Mouse (Mus musculus) left cerebral cortex, postnatal 10 days (tissue): ENCODE data around the gene Sec14l1. TPM values are rescaled to one million over a fixed set of nuclear protein-coding genes. Genes with fewer than 3 reads are reported as not detected.
"Not testable (repeated sequence)": the region's sequence is repeated elsewhere in the genome, so short reads cannot be mapped to it uniquely, and the experiment has no call there.

Experiments
- DNase-seq, 2 experiments: peaks; one replicate each; pipeline ENCODE4 v3.0.0; 2021 to 2022; ENCODE audit warnings: low spot score in 2 of 2, mixed read lengths in 1 of 2; ENCODE audit errors: extremely low spot score in 1 of 2
- intact Hi-C: fragments of 180-260 bp; cut with DNase I; formaldehyde crosslinking; loops from one replicate; pipeline ENCODE4 v1.15.1; 2025
- total RNA-seq, 2 experiments: library from RNA; stranded (reverse); gene quantifications; 2 replicates each; pipeline ENCODE4 v1.2.3; 2021

Sec14l1 gene
- 100 to 1,000 TPM; 144 to 145 TPM for total RNA-seq

GRCm38 (mm10) chr11:117114592-117115345 lies at the start of gene Sec14l1:
Gene Sec14l1, plus strand, starts transcription at chr11:117115168.
- peak; percentile 98 to 99 for DNase-seq
- intact Hi-C loops: loop anchor here (5.0 kb wide), 1 partner anchor 32 kb away; no protein-coding TSS in a partner anchor

- intact Hi-C loops, DNase-seq: not testable (repeated sequence)
Observed at GRCm38 (mm10) chr11:117065602-117066001, 49.4 kb upstream of the Sec14l1 start.

GRCm38 (mm10) chr11:117066738-117067137 lies 48.2 kb upstream of the Sec14l1 start:
- DNase-seq: no peak
- intact Hi-C loops: no loop called here

GRCm38 (mm10) chr11:117068332-117068731 lies 46.6 kb upstream of the Sec14l1 start:
- DNase-seq: no peak
- intact Hi-C loops: no loop called here

GRCm38 (mm10) chr11:117069027-117069426 lies 45.9 kb upstream of the Sec14l1 start:
- intact Hi-C loops: no loop called here

GRCm38 (mm10) chr11:117070711-117071110 lies 44.3 kb upstream of the Sec14l1 start:
- DNase-seq: no peak
- intact Hi-C loops: loop anchor here (5.0 kb wide), 1 partner anchor 287 kb away; no protein-coding TSS in a partner anchor

More at GRCm38 (mm10) chr11:117069027-117069426, 45.9 kb upstream of the Sec14l1 start:
- DNase-seq: no peak

- peak; percentile 45 to 81 for DNase-seq
- intact Hi-C loops: loop anchor here (1.0 to 5.0 kb wide), 2 partner anchors 105 to 285 kb away; no protein-coding TSS in a partner anchor
Observed at GRCm38 (mm10) chr11:117072128-117072527, 42.8 kb upstream of the Sec14l1 start.

GRCm38 (mm10) chr11:117073426-117073825 lies 41.5 kb upstream of the Sec14l1 start:
- intact Hi-C loops: loop anchor here (5.0 kb wide), 1 partner anchor 284 kb away; no protein-coding TSS in a partner anchor
- no peak for DNase-seq

GRCm38 (mm10) chr11:117076576-117077196 lies 38.3 kb upstream of the Sec14l1 start:
- peak; percentile 77 to 90 for DNase-seq
- intact Hi-C loops: no loop called here

GRCm38 (mm10) chr11:117077227-117077626 lies 37.7 kb upstream of the Sec14l1 start:
- DNase-seq: no peak
- intact Hi-C loops: no loop called here

- intact Hi-C loops: no loop called here
Observed at GRCm38 (mm10) chr11:117077902-117078301, 37.1 kb upstream of the Sec14l1 start.

GRCm38 (mm10) chr11:117078637-117079240 lies 36.2 kb upstream of the Sec14l1 start:
- DNase-seq: no peak
- intact Hi-C loops: no loop called here

More at GRCm38 (mm10) chr11:117077902-117078301, 37.1 kb upstream of the Sec14l1 start:
- no peak for DNase-seq

GRCm38 (mm10) chr11:117079651-117080190 lies 35.2 kb upstream of the Sec14l1 start:
- intact Hi-C loops: loop anchor here (5.0 kb wide), 1 partner anchor 38 kb away; the partner anchor contains the start of gene Sec14l1
- no peak for DNase-seq

GRCm38 (mm10) chr11:117080209-117080608 lies 34.8 kb upstream of the Sec14l1 start:
- no peak for DNase-seq
- intact Hi-C loops: loop anchor here (5.0 kb wide), 1 partner anchor 37 kb away; the partner anchor contains the start of gene Sec14l1

GRCm38 (mm10) chr11:117081165-117082064 lies 33.6 kb upstream of the Sec14l1 start:
- DNase-seq: peak; percentile 76 to 90
- intact Hi-C loops: loop anchor here (5.0 kb wide), 1 partner anchor 36 kb away; the partner anchor contains the start of gene Sec14l1

- intact Hi-C loops: loop anchor here (5.0 kb wide), 1 partner anchor 35 kb away; the partner anchor contains the start of gene Sec14l1
- no peak for DNase-seq
Observed at GRCm38 (mm10) chr11:117082353-117082934, 32.5 kb upstream of the Sec14l1 start.

GRCm38 (mm10) chr11:117083052-117083881 lies 31.7 kb upstream of the Sec14l1 start:
- no peak for DNase-seq
- intact Hi-C loops: loop anchor here (5.0 kb wide), 1 partner anchor 34 kb away; the partner anchor contains the start of gene Sec14l1
